Mouse (Mus musculus) thymus, postnatal 10 days (tissue): Measurements from ENCODE around the gene 4930415O20Rik.
"Not testable (repeated sequence)": the region's sequence is repeated elsewhere in the genome, so short reads cannot be mapped to it uniquely, and the experiment has no call there.

Experiments used
- DNase-seq, 2 experiments: peaks; one replicate each; pipeline ENCODE4 v3.0.0; 2021; ENCODE audit warnings: low spot score in 2 of 2

The 4930415O20Rik gene

GRCm38 (mm10) chr15:98568256-98569033 lies 2.4 kb upstream of the 4930415O20Rik start:
- no peak for DNase-seq

GRCm38 (mm10) chr15:98569216-98569615 lies 1.6 kb upstream of the 4930415O20Rik start:
- no peak for DNase-seq

GRCm38 (mm10) chr15:98569795-98570365 lies 924 bp upstream of the 4930415O20Rik start:
- no peak for DNase-seq

- DNase-seq: no peak
These were observed 2.5 kb downstream of the 4930415O20Rik start for GRCm38 (mm10) chr15:98573293-98573692.

GRCm38 (mm10) chr15:98579310-98579709 lies 8.5 kb downstream of the 4930415O20Rik start:
- DNase-seq: no peak

GRCm38 (mm10) chr15:98579795-98580464 lies 9.1 kb downstream of the 4930415O20Rik start:
- DNase-seq: peak; percentile 69 to 79

GRCm38 (mm10) chr15:98582410-98582809 lies 11.6 kb downstream of the 4930415O20Rik start:
- DNase-seq: no peak

- DNase-seq: no peak
These were observed 12.2 kb downstream of the 4930415O20Rik start for GRCm38 (mm10) chr15:98582996-98583395.

- no peak for DNase-seq
These were observed 14.6 kb downstream of the 4930415O20Rik start for GRCm38 (mm10) chr15:98585421-98585820.

- DNase-seq: not testable (repeated sequence)
These were observed 15.3 kb downstream of the 4930415O20Rik start for GRCm38 (mm10) chr15:98586141-98586540.

GRCm38 (mm10) chr15:98587751-98588150 lies 16.9 kb downstream of the 4930415O20Rik start:
- peak in 1 of 2 experiments; percentile 37 for DNase-seq

- DNase-seq: peak; percentile 58
These were observed 19.0 kb downstream of the 4930415O20Rik start for GRCm38 (mm10) chr15:98589640-98590336.

- no peak for DNase-seq
These were observed 20.6 kb downstream of the 4930415O20Rik start for GRCm38 (mm10) chr15:98591396-98591795.

- DNase-seq: no peak
These were observed 23.4 kb downstream of the 4930415O20Rik start for GRCm38 (mm10) chr15:98594193-98594592.

GRCm38 (mm10) chr15:98595049-98595448 lies 24.2 kb downstream of the 4930415O20Rik start:
- no peak for DNase-seq

GRCm38 (mm10) chr15:98596609-98597008 lies 25.8 kb downstream of the 4930415O20Rik start:
- DNase-seq: no peak

- no peak for DNase-seq
These were observed 29.4 kb downstream of the 4930415O20Rik start for GRCm38 (mm10) chr15:98600036-98600709.

GRCm38 (mm10) chr15:98601832-98602190 lies 31.0 kb downstream of the 4930415O20Rik start:
- no peak for DNase-seq

- no peak for DNase-seq
These were observed 31.5 kb downstream of the 4930415O20Rik start for GRCm38 (mm10) chr15:98602191-98602881.

- no peak for DNase-seq
These were observed 32.2 kb downstream of the 4930415O20Rik start for GRCm38 (mm10) chr15:98602921-98603458.
